Mouse (Mus musculus): ENCODE data around the gene Amotl2. TPM values are rescaled to one million over a fixed set of nuclear protein-coding genes. Genes with fewer than 3 reads are reported as not detected.

The Amotl2 gene
- polyA plus RNA-seq, 2 experiments, result 52.7 to 58.9 TPM

DNA sequence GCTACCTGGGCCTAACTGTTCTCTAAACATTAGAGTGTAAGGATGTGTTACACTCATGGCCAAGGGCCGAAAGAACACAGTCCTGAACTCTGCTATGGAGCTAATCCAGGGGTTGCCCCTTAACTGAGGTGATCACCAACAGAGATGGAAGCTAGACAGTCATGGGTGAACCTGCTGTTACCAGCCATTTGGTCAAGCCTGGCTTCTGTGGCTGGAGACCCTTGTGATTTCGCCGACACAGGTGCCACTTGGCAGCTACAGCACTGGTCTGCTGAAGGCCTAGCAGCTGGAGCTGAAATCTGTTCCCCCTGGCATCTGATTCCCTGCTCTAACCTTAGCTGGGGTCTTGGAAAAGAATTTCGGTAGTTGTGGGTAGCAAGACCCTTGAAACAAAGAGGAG lies 6.3 kb downstream of the Amotl2 start:
- peak overlapping the region; percentile 59; the same call in 1 of the 2 replicates for H3K27ac ChIP-seq (replicated peaks; ENCODE audit: low read depth, low read length)
- 80% methylated on average over 4 of the region's 4 CpGs for WGBS
- DNase-seq (ENCODE audit: low spot score) (no peak), ATAC-seq (ENCODE audit: low FRiP score, low read depth) (no peak)
- H3K4me3 ChIP-seq (replicated peaks; ENCODE audit: low read length), result peak overlapping the region; percentile 100
- TF ChIP-seq POLR2A (IDR thresholded peaks at IDR 0.05; ENCODE audit: borderline replicate concordance, extremely low read depth, insufficient read depth, insufficient read length), result no peak
- H3K27me3 ChIP-seq (ENCODE audit: control insufficient read depth, insufficient read depth, low read length), result no peaks in the 10 kb centered on the region
- H3K4me2 ChIP-seq (replicated peaks; ENCODE audit: low read depth, low read length, severe bottlenecking), result peak overlapping the region; percentile 92
- no peaks in the 10 kb centered on the region for H3K9me3 ChIP-seq (ENCODE audit: control insufficient read depth, low read length)
- peaks cover 80% of the 10 kb centered on the region for H3K36me3 ChIP-seq (ENCODE audit: control insufficient read depth, insufficient read depth, low read length)
- peak overlapping the region; percentile 13; the same call in 1 of the 2 replicates for H3K9ac ChIP-seq (ENCODE audit: low read depth, low read length, severe bottlenecking)
- H3K4me1 ChIP-seq (ENCODE audit: control insufficient read depth, insufficient read depth, low read length), result peaks cover 76% of the 10 kb centered on the region

DNA sequence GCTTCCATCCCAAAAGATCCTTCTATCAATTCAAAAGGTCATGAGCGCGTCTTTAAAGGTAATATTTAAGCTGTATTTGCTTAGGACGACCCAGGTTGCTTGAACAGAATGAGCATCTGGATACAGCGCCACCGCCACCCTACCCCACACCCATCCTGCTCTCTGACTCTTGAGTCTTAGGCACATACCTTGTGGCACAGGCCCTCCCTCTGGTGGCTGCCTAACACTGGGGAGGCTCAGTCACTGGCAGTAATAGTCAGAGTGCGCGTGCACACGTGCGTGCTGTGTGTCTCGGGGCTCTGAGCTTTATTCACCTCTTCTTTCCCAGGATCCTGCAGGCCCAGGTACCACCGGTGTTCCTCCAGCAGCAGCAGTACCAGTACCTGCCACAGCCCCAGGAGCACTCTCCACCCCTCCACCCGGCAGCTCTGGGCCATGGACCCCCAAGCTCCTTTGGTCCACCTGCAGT lies 6.8 kb downstream of the Amotl2 start:
- TF ChIP-seq POLR2A (IDR thresholded peaks at IDR 0.05; ENCODE audit: borderline replicate concordance, extremely low read depth, insufficient read depth, insufficient read length), result no peak
- WGBS, result 78% methylated on average over 12 of the region's 12 CpGs
- Histone ChIP-seq H3K27ac (replicated peaks; ENCODE audit: low read depth, low read length) (peak overlapping the region; percentile 65), H3K4me2 (replicated peaks; ENCODE audit: low read depth, low read length, severe bottlenecking) (peak overlapping the region; percentile 92), H3K4me3 (replicated peaks; ENCODE audit: low read length) (0 out of 2 replicates have a peak overlapping the region, but pooled peaks have one; percentile 7), H3K4me1 (ENCODE audit: control insufficient read depth, insufficient read depth, low read length) (peaks cover 76% of the 10 kb centered on the region), H3K9me3 (ENCODE audit: control insufficient read depth, low read length) (no peaks in the 10 kb centered on the region), H3K27me3 (ENCODE audit: control insufficient read depth, insufficient read depth, low read length) (no peaks in the 10 kb centered on the region), H3K9ac (ENCODE audit: low read depth, low read length, severe bottlenecking) (no peak overlapping the region), H3K36me3 (ENCODE audit: control insufficient read depth, insufficient read depth, low read length) (peaks cover 86% of the 10 kb centered on the region)
- ATAC-seq (ENCODE audit: low FRiP score, low read depth) (no peak), DNase-seq (ENCODE audit: low spot score) (no peak)

DNA sequence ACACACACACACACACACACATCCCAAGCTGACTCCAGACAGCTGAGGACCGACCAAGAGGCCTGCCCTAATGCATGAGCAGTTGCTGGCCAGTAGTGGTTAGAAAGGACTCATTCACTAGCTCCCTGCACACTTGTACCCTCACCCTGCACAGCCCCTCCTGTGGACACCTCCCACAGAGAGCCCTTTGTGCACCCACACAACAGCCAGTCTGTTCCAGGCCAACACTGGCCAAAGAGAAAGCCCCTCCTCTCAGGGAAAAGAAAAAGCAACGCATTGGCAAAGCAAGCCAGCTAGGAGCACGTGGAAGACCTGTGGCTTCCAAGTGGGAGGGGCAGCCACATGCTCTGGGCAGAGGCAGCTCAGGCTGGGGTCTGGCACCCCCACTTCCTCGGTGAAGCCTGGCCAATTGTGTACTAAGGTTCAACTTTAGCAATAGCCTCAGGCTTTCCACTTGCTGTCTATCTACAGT lies 7.6 kb downstream of the Amotl2 start:
- Histone ChIP-seq H3K4me1 (ENCODE audit: control insufficient read depth, insufficient read depth, low read length) (peaks cover 76% of the 10 kb centered on the region), H3K36me3 (ENCODE audit: control insufficient read depth, insufficient read depth, low read length) (peaks cover 93% of the 10 kb centered on the region), H3K27ac (replicated peaks; ENCODE audit: low read depth, low read length) (peak overlapping the region; percentile 65), H3K27me3 (ENCODE audit: control insufficient read depth, insufficient read depth, low read length) (no peaks in the 10 kb centered on the region), H3K4me3 (replicated peaks; ENCODE audit: low read length) (no peak overlapping the region), H3K9ac (ENCODE audit: low read depth, low read length, severe bottlenecking) (no peak overlapping the region), H3K4me2 (replicated peaks; ENCODE audit: low read depth, low read length, severe bottlenecking) (peak overlapping the region; percentile 13; the same call in 1 of the 2 replicates), H3K9me3 (ENCODE audit: control insufficient read depth, low read length) (no peaks in the 10 kb centered on the region)
- peak; percentile 48 for ATAC-seq (ENCODE audit: low FRiP score, low read depth)
- DNase-seq (ENCODE audit: low spot score), result peak; percentile 52
- WGBS, result 21% methylated on average over 4 of the region's 4 CpGs
- TF ChIP-seq POLR2A (IDR thresholded peaks at IDR 0.05; ENCODE audit: borderline replicate concordance, extremely low read depth, insufficient read depth, insufficient read length), result no peak

DNA sequence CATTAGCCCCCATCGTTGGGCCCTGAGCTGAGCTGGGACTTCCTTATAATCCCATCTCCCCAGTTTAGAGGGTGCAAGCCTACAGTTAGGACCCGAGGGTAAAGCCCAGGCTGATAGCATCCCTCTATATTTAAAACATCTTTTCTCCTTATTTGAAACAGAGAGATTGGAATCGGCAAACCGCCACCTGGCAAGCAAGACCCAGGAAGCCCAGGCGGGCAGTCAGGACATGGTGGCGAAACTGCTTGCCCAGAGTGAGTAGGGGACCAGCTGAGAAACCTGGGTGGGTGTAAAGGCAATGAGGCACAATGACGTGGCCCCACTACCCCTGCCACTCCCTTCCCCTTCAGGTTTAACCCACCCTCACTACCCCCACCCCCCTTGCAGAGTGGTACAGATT lies 8.5 kb downstream of the Amotl2 start:
- DNase-seq (ENCODE audit: low spot score) (no peak), ATAC-seq (ENCODE audit: low FRiP score, low read depth) (no peak)
- H3K4me1 ChIP-seq (ENCODE audit: control insufficient read depth, insufficient read depth, low read length), result peaks cover 70% of the 10 kb centered on the region
- peaks cover 99% of the 10 kb centered on the region for H3K36me3 ChIP-seq (ENCODE audit: control insufficient read depth, insufficient read depth, low read length)
- H3K4me3 ChIP-seq (replicated peaks; ENCODE audit: low read length), result no peak overlapping the region
- peak overlapping the region; percentile 65 for H3K27ac ChIP-seq (replicated peaks; ENCODE audit: low read depth, low read length)
- TF ChIP-seq POLR2A (IDR thresholded peaks at IDR 0.05; ENCODE audit: borderline replicate concordance, extremely low read depth, insufficient read depth, insufficient read length), result no peak
- WGBS, result 73% methylated on average over 7 of the region's 7 CpGs
- no peaks in the 10 kb centered on the region for H3K27me3 ChIP-seq (ENCODE audit: control insufficient read depth, insufficient read depth, low read length)
- no peak overlapping the region for H3K9ac ChIP-seq (ENCODE audit: low read depth, low read length, severe bottlenecking)
- H3K4me2 ChIP-seq (replicated peaks; ENCODE audit: low read depth, low read length, severe bottlenecking), result peak overlapping the region; percentile 13; the same call in 1 of the 2 replicates
- H3K9me3 ChIP-seq (ENCODE audit: control insufficient read depth, low read length), result no peaks in the 10 kb centered on the region

DNA sequence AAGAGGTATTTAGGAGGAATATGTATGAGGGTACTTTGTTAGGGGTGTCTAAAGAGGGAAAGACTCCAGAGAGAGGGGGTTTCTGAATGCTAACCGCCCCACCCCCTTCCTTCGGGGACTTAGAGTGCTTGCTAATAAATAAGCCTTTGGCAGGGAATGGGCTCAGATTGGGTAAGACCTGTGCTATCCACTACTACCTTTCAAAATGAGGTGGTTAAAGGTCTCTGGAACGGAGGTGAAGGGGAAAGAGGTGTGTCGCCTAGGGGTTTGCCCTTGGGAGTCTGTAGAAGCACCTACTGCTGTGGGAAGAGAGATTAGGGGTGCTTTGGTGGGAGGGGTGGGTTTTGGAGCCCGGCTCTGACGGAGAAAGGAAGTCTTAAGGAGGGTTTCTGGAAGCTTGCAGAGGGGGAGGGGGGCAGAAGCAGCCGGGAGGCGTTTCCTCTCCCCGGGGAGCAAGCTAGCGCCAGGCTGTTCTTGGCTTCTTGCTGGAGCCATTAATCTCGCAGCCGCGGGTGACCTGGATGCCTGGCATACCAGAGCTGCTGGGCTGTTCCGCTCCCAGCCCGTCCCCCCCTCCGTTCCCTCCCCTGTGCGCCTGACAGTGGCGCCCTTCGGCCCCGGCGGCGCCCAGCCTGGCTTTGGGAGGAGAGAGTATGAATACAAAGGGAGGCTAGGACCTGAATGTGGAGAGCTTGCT lies 9.6 kb downstream of the Amotl2 start:
- Histone ChIP-seq H3K4me2 (replicated peaks; ENCODE audit: low read depth, low read length, severe bottlenecking) (peak overlapping the region; percentile 13), H3K36me3 (ENCODE audit: control insufficient read depth, insufficient read depth, low read length) (peaks cover 99% of the 10 kb centered on the region), H3K4me3 (replicated peaks; ENCODE audit: low read length) (no peak overlapping the region), H3K27me3 (ENCODE audit: control insufficient read depth, insufficient read depth, low read length) (no peaks in the 10 kb centered on the region), H3K9me3 (ENCODE audit: control insufficient read depth, low read length) (no peaks in the 10 kb centered on the region), H3K9ac (ENCODE audit: low read depth, low read length, severe bottlenecking) (no peak overlapping the region), H3K4me1 (ENCODE audit: control insufficient read depth, insufficient read depth, low read length) (peaks cover 59% of the 10 kb centered on the region), H3K27ac (replicated peaks; ENCODE audit: low read depth, low read length) (peak overlapping the region; percentile 48)
- peak; percentile 94 for DNase-seq (ENCODE audit: low spot score)
- TF ChIP-seq POLR2A (IDR thresholded peaks at IDR 0.05; ENCODE audit: borderline replicate concordance, extremely low read depth, insufficient read depth, insufficient read length), result no peak
- ATAC-seq (ENCODE audit: low FRiP score, low read depth), result peak; percentile 81
- WGBS, result under 1% methylated on average over 20 of the region's 22 CpGs

All from limb, embryonic 14.5 days (tissue).